Mouse (Mus musculus) right cerebral cortex, adult 2 months (tissue): ENCODE measurements at regions not wholly inside any gene's neighbourhood (a gene's known extent, or its start where the extent isn't known, plus 50 kb on each side); places are given as distances from the start of the nearest gene placed in this dataset.

Source experiments
- DNase-seq, 2 experiments: peaks; one replicate each; pipeline ENCODE4 v3.0.0; 2021 to 2022; ENCODE audit warnings: low spot score in 2 of 2

DNA sequence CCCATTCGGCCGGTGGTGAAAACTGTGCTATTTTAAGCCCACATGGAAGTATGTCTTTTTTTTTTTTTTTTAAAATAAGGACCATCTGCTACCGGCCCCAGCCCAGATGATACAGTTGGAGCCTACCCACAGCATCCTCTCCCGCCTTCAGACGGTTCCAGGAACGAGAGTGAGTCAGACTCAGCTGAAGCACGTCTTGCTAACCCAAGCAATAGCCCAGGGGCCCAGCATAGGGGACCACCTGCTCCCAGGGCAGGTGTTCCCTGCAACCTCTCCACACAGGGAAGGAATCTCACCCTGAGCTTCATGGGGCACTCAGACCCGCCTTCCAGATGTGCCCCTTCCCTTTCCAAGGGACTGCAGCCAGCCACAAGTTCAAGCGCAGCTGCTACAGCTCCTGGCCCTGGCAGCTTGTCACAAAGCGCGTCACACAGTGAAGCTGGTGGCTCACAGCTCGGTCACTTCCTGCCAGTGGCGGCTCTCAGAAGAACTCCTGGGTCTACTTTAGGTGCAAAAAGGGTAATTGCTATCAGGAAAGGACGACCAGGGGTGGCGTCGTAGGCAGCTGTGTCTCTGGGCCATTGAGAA is 92.3 kb upstream of the Id2 start:
- DNase-seq, result peak; percentile 76 to 81

DNA sequence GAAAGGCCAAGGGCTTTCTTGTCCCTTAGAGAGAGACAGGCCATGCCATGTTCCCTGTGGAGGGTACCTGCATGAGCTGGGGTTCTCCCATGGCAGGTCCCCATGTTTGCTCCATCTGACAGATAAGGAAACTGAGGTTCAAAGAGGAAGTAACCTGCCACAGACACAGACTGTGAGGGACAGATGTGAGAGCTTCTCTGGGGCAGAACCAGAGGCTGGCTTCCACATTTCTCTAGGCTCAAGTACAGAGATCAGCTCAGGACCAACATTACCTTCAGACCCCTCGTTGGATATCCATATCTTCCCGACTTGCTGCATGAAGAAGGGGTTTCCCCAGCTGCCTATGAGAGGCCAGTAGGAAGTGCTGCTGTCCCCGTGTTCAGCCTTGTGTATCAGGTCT is 91.6 kb upstream of the Id2 start:
- no peak for DNase-seq

DNA sequence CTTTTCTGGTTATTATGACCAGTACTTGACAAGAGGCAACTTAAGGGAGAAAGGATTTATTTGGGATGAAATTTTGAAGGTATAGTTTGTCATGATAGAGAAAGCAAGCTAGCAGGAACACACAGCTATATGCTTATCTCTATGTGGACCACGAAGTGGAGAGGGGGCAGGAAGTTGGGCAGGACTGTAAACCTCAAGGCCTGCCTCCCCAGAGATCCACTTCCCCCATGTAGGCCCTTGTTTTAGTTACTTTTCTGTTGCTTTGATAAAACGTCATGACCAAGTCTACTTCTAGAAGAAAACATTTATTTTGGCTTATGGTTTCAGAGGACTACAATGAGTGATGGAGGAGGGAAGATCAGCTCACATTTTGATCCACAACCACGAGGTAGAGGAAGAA is 90.3 kb upstream of the Id2 start:
- no peak for DNase-seq

DNA sequence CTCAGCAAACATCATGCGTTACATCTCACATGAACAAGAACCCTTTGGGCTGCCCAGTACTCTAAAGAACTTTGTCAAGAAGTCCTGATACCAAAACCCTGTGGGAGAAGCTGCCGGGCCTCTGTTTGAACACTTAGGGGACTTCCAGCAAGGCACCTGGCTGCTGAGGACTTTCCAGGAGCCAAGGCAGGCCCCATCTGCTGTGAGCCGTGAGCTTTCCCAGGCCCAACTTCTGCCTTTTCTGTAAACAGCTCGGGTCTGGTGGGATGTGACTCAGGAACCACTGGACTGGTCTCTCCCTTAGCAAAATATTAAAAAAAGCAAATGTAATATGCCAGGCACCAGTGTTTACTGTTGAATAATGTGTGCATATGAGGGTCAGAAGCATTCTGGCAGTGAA is 85.7 kb upstream of the Id2 start:
- no peak for DNase-seq

DNA sequence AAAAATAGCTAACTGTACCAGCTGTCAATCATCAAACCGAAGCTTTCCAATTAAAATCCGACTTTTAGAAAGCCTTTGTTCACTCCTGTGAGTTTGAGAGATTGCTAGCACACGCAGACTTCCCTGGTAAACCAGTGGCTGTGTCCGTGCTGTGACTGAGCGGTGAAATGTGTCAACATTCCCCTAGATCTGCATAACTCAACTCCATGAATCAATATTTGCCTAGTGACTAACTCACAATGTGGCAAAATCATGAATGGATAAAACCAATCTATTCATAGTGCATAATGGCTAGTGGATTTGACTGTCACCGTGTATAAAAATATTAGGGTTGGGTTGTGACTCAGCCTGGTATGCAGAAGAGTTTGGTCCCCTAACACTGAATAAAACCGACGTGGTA is 84.4 kb upstream of the Id2 start:
- no peak for DNase-seq

DNA sequence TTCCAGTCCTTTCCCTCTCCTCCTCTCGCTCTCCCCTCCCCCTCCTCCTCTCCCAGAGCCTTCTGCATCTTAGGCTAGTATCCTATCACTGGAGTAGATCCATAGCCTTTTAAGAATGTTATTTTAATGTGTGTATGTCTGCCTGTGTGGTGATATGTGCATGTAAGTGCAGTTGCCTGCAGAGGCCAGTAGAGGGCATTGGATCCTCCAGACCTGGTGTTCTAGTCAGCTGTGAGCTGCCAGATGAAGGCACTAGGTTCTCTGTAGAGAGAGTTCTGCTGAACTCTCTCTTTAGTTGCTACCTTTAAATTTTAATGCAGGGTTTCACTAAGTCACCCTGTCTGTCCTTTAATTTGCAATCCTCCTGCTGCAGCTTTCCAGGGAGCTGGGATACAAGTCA is 83.9 kb upstream of the Id2 start:
- DNase-seq, result no peak

DNA sequence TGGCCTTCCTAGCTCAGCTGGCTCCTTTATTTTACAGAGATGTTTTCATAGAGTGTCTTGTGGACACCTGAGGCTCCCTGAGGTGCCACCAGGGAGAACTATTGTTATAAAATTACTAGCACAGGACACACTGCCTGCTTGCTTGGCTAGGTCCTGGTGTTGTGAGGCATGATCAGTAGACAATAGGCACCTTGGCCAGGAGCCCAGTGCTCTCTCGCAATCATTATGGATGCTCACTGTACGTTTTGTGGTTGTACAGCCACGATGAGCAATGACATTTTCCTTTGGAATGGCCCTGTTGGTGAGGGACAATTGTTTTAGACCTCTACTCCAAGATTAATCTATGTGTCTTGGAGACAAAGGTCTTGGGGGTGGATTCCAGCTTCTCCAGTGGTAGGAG is 83.3 kb upstream of the Id2 start:
- no peak for DNase-seq

DNA sequence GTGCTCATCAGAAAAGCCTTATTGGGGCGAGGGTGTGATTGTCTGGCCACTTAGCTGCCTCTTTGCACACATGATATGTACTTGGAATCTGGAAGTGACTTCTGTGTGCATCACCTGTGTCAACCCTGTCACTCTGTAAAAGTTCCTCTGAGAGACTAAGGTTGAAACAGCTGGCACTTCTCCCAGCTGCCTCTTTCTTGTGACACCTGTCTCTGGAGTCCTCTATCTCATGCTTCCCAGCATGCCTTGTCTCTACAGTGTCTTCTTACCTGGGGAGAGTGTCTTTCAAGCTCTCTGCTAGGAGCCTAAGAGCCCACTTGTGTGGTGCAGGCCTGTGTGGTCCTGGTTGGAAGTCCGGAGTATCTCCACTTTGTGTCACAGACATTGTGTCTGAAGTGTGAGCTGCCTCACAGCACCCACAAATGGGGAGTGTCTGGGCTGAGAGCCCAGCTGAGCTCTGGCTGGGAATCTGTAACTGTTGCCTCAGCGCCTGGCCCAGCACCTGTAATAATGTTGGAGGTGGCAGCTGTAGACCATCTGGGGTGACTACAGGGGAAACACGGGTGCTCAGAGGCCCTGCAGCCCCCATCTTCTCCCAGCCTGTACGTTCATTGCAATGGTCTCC is 81.7 kb upstream of the Id2 start:
- DNase-seq, result peak in 1 of 2 experiments; percentile 40

DNA sequence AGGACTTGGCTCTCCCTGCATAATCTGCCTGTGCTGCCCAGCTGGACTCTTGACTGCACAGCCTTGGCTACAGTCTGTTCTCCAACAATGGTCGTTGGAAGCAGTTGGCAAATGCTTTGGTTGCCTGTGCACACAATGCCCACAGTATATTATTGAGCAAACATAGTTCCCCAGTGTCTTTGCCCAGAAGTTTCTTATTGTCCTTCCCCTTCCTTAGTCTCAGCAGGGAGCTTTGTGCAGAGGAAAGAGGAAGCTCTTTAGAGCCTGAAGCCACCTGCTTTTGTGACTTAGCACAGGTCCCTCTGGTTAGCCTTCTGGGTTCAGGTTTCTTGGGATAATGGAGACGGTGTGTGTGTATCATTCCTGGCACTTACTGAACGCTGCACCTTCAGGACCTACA is 80.9 kb upstream of the Id2 start:
- DNase-seq, result no peak

DNA sequence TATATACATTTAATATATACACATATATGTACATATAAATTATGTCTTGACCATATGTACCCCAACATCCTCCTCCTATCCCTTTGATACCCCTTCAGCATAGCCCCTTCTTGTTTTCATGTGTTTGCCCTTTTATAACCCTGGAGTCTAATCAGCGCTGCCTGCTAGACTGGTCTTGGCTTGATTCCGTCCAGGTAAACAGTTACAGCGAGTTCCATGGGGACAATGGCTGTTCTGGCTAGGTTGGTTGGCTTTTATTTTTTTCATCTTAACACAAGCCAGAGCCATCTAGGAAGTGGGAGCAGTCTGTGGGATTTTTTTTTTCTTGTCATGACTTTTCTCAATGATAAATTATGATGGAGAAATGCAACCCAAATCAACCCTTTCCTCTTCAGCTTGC is 79.6 kb upstream of the Id2 start:
- DNase-seq, result no peak

DNA sequence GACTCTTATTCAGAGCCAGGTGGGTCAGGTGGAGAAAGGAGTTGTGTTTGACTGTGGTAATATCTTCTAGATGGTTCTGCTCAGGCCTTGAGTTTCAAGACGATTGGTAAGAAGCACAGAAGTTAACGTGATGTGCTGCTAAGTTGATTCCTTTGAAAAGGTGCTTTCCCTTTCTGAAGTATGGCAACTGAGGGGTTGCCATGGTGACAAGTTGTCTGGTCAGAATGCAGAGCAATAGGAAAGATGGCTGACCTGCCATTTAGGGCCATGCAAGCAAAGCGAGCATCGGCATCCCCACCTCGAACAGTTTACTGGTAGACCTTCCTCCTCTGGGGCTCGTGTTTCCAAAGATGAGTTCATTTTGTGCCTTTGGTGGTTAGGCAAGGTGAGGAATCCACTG is 76.1 kb upstream of the Id2 start:
- DNase-seq, result no peak

DNA sequence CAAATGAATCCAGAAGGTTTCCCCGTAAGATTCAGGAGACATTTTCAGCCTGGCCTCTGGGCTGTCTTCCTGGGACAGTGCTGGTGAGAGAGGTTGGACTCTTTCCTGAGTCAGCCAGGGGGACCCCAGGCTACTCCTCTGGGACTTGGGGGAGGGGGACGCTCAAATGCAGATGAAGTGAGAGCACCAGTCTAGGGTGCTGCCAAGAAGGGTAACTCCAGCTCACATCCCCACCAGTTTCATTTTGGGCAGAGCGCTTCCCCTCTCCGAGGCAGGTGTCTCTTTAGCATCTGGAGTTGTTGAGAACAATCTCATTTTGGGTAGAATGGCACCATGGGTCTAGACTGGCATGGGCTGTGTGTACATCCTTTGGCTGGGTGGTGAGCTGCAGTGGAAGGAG is 75.5 kb upstream of the Id2 start:
- DNase-seq, result no peak

DNA sequence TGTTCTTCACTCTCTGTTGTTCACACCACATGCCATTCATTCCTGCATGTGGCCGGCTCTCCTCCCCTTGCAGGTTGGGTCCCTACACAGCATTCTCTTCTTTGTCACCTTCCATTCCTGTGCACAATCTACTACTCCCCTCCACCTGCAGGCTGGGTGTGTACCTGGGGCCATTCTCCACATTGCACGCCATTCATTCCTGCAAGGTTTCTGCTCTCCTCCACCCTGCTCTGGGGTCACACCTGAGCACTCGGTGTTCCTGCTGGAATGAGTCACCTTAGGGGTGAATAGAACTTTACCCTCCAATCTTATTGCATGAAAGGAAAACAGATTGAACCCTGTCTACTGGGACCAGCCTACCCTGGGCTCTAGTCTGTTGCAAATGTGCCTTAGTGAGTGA is 72.7 kb upstream of the Id2 start:
- DNase-seq, result no peak

DNA sequence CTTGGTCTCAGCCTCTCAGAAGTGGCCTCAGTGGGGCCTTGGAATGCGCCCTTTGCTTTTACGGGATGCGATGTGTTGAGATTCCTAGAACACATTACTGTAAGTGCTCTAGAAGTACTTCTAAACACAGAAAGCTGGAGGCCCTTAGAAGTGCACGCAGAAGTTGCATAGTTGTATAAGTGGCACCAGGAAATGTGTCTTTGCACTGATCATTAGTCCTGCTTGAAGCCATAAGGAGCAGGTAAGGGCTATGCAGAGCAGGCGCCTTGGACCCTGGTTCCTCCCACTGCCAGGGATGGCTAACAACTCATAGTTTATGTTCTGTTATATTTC is 71.2 kb upstream of the Id2 start:
- no peak for DNase-seq

DNA sequence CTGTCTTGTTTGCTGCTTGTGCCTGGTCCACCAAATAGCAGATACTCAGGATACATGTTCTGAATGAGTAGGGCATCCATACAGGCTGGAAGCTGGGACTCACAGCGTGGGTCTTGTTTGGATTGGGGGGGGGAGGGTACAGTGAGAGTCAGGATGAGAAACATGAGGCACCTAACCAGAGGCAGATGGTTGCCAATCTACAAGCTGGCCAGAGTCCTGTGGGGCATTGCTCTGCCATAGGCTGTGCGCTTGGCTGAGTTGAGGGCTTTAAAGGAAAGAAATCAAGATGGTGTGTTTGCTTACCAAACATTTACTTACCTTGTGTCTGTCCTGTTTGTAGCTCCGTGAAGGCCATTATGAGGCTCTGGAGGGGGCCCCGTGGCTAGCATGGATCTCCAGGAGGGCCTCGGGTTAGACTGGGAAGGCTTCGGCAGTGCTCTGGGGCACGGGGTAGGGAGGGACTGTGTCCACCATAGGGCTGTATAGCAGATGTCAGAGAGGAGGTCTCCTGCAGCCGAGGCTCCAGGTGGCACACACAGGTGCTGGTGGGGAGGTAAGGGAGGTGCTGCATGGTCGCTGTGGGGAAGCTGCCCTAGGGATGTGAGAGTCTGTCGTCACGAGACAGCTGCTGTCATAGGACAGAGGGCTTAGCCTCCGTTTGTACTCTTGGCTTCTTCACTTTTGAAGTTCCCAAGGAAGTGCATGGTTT is 70.7 kb upstream of the Id2 start:
- no peak for DNase-seq

DNA sequence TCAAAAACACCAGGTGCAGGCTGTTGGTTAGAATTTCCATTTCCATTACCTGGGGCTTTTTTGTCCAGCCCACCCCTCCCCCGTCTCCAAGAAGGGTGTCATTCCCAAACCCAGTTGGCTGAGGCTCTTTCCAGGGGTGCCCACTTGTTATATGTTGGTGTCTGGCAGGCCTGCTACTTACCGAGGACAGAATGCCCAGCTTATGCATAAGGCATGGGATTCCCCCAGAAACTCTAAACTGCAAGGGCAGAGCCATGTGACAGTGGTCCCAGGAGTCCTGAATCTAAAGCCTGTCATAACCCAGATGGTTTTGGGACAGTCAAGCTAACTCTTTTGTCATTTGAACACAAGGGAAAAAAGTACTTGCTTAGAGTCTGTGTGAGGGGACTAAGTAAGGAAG is 69.6 kb upstream of the Id2 start:
- no peak for DNase-seq

DNA sequence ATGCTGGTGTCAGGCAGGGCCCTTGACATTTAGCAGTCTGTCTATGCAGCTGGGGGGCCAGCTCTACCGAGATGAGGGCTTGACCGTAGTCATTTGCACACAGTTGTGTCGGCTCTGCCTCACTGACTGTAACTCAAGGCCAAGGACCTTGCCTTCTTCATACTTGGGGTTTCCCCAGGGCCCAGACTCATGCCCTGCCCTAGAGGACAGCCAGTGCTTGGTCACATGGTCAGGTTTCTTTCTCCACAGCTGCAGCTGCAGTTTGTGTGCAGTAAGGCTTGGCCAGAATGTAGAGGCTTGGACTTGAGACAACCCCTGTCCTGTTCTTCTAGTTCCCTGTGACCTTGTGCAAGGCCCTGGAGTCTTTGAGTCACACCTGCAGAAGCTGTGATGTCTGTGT is 68.7 kb upstream of the Id2 start:
- no peak for DNase-seq

DNA sequence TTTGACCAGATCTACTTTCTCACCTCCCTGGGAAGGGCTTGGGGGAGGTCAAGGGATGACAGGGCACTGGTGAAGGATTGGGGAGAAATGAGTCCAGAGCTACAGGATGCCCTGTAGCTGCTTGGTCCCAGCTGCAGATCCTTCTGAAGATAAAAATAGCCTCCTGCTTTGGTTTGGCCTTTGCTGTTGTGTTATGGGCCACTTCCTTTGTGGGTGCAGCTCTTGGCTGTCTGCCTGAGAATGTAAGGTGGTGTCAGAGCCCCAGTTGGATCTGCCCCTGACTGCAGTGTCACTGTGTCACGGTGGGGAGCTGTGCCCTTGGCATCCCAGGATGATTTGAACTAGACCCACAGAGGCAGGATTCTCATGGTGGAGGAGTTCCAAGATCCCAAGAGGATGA is 67.8 kb upstream of the Id2 start:
- no peak for DNase-seq

DNA sequence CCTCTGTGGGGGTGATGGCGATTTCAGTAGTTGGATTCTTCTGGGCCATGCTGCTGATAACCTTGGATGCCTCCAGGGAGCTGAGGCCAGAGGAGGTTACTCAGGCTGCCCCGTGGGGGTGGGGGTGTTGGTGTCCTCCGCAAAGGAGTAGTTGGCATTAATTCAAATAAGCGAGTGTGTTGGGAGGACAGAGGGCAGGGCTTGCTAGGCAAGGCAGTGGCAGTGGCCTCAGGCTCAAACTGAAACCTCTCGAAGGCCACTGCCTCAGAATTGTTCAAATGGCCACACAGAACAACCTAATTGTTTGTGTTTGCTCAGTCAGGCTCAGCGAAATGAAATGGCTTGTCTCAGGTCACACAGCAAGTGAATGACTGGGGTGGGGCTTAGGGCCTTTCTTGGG is 66.6 kb upstream of the Id2 start:
- no peak for DNase-seq

DNA sequence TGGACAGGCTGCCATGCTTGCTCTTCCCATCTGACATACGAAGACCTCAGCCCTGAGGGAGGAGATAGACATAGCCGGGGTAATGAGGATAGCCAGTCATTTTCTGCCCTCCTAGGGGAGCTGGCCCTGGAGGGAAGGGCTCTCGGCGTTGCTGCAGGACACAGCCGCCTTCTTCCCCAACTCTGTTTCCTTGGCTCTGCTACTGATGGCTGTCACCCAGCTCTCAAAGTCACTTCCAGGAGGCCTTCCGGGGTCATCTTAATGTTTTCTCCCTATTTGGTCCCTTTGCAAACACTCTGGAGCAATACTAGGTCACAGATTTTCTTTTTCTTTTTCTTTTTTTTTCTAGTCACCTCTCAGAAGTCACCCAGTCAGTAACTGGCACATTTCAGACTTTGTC is 65.9 kb upstream of the Id2 start:
- no peak for DNase-seq

DNA sequence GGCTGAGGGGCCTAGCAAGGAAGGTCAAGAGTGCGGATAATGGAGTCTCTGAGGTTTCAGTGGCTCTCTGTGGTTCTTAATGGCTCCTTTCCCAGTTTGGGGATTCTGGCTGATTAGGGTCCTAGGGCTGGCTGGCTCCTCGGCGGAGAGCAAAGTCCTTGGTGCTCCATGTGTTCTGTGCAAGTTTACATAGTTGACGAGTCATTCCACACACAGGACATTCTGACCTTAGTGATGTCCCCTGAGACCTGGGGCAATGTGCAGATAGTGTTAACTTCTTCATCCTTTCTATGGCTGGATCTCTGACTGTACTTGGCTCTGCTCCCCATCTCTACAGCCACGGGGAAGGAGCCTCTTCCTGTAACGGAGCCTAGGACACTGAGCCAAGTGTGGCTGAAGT is 65.0 kb upstream of the Id2 start:
- no peak for DNase-seq

DNA sequence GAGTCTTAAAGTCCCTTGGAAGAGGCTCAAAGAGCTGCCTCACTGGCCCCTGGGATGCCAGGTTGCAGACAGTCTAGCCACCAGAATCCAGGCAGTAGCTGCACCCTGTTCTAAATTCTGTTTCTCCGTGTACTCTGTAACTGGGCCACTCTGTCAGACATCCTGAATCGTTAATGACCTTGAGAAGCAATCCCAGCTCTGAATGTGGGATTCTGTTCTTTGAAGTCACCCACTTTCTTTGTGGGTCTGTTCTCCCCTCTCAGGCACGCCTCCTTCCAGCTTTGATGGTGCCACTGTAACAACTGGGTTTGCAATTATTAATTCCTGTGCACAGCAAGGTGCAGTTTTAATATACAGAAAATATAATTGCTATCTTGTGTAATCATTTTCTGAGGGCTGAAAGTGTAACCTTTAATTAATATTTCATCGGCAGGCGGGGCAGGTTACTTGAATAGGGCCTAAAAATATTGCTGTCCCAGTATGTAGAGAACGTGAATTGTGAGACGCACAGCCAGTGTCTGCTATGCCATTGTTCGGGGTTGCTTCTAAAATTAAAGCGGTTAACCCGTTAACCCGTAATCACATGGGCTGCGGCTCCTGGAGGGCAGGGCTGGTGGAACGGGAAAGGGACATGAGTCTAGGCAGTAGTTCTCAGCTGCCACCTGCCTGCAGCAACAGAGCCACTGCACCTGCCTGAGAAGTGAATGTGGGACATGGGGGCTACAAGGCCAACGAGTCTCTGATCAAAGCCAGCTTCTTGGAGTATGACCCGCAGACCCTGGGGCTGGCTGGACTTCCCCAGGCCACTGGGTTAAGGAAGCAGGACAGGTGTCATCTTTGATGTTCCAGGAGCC is 64.3 kb upstream of the Id2 start:
- DNase-seq, result peak in 1 of 2 experiments; percentile 5

DNA sequence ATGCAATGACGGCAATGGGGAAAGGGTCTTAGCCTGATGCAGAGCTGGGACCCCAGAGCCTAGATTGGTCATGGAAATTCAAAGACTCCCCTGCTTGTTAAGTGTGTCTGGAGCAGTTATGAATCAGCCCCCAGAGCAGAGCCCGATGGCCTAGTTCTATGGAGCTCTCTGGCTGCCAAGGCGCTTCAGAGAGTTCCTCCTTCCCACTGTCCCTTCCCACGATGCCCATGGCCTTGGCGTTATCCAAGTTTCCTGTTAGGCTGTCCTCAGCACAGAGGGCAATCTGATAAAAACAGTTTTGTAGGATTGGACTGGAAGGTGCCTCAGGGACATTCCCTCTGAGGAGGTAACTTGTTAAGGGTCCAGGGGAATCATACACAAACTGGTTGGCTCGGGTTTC is 62.2 kb upstream of the Id2 start:
- no peak for DNase-seq
